Comparison of ENCODE assay signal across 12 mouse cellular contexts in the genomic region with DNA sequence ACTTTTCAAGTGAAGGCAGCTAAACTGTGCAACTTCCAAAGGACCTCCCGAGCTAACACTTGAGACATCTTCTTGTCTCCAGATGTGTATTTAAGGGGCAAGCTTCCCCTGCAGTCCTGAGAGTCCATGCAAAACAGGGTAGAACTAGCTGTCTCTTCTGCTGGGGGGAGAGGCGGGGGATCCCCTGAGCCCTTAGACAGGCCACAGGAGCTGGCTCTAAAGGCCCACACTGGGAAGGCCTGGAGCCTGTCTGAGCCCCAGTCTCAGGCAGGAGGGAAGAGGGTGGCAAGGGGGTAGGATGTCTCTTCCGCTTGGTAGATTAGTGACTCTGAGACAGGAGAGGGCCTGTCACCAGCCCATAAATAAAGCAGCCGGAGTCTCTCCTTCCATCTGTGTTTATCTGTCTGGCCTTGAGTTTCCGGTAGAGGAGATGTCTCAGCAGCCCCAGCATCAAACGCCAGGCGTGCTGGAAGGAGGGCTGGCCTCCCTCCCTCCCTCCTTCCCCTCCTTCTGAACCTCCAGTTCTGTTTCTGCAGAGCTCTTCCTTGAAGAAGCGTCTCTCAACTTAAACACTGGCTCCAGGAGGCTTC. TPM values are rescaled to one million over a fixed set of nuclear protein-coding genes. Genes with fewer than 3 reads are reported as not detected.
A peak's percentile ranks its signal among the peaks of the same experiment; 100 is the strongest.
DNase-seq lines count a peak whose midpoint lies in the region; ATAC-seq and TF ChIP-seq lines count a peak whose summit lies in the region.
"Had no signal": no experiment of that assay in that cellular context is flagged by ENCODE, and none has a peak within 500 bp of the region (broad histone marks: within the 10 kb centered on the region; RNA-seq: fewer than 3 reads in every experiment).

No protein-coding gene starts in this region.

- no peak overlapping the region for H3K27ac ChIP-seq in liver, postnatal 0 days (ENCODE audit: low read depth)
- no peak overlapping the region; the same call in 1 of the 2 replicates for H3K27ac ChIP-seq in neural tube, embryonic 13.5 days (replicated peaks)
- H3K27ac ChIP-seq: layer of hippocampus, adult 2 months; midbrain, embryonic 15.5 days had no signal

- TF ChIP-seq CTCF in liver, postnatal 0 days (IDR thresholded peaks at IDR 0.05; ENCODE audit: low read depth): no peak

- peaks cover 21% of the 10 kb centered on the region for H3K27me3 ChIP-seq in liver, postnatal 0 days (ENCODE audit: insufficient read depth, low read length)
- H3K27me3 ChIP-seq in neural tube, embryonic 13.5 days: peaks cover 26% of the 10 kb centered on the region

- no peak for ATAC-seq in liver, postnatal 0 days
- peak; percentile 6 for ATAC-seq in inflammation-experienced regulatory T-cells, adult 6 months
- ATAC-seq in neural tube, embryonic 13.5 days (ENCODE audit: low read depth): no peak
- ATAC-seq in activated CD4-positive, CD25-positive, alpha-beta regulatory T cell, adult 4 months: no peak
- ATAC-seq in erythroblast, adult 5-6 weeks (replicated peaks; ENCODE audit: low FRiP score, poor library complexity, severe bottlenecking): no peak
- ATAC-seq: midbrain, embryonic 15.5 days had no signal

- WGBS in liver, postnatal 0 days (ENCODE audit: insufficient replicate concordance): 32% methylated on average over 8 of the region's 8 CpGs
- WGBS in neural tube, embryonic 13.5 days: 32% methylated on average over 8 of the region's 8 CpGs

- H3K36me3 ChIP-seq in liver, postnatal 0 days (replicated peaks; ENCODE audit: insufficient read depth, low read length): no peaks in the 10 kb centered on the region
- no peaks in the 10 kb centered on the region for H3K36me3 ChIP-seq in neural tube, embryonic 13.5 days
- H3K36me3 ChIP-seq: midbrain, embryonic 15.5 days had no signal

- H3K4me3 ChIP-seq in liver, postnatal 0 days (ENCODE audit: low read depth, low read length): no peak overlapping the region
- H3K4me3 ChIP-seq in neural tube, embryonic 13.5 days: no peak overlapping the region
- H3K4me3 ChIP-seq: layer of hippocampus, adult 2 months; midbrain, embryonic 15.5 days had no signal

- no peak for TF ChIP-seq EP300 in liver, postnatal 0 days (IDR thresholded peaks at IDR 0.05; ENCODE audit: low read depth)

- H3K9me3 ChIP-seq in liver, postnatal 0 days (ENCODE audit: low read length): no peaks in the 10 kb centered on the region
- no peaks in the 10 kb centered on the region for H3K9me3 ChIP-seq in neural tube, embryonic 13.5 days
- H3K9me3 ChIP-seq: midbrain, embryonic 15.5 days had no signal

- H3K4me1 ChIP-seq in liver, postnatal 0 days (ENCODE audit: insufficient read depth): peaks cover 14% of the 10 kb centered on the region; the same call in 1 of the 2 replicates
- H3K4me1 ChIP-seq in neural tube, embryonic 13.5 days (replicated peaks): peaks cover 22% of the 10 kb centered on the region

- H3K4me2 ChIP-seq in liver, postnatal 0 days (ENCODE audit: low read depth, low read length): no peak overlapping the region
- H3K4me2 ChIP-seq in neural tube, embryonic 13.5 days: no peak overlapping the region
- H3K4me2 ChIP-seq: midbrain, embryonic 15.5 days had no signal

- DNase-seq in liver (peak; percentile 35), MN1 (ENCODE audit: low spot score) (peak; percentile 45)
- DNase-seq in liver, postnatal 0 days: no peak
- DNase-seq in gastrocnemius, adult 18-20 months (ENCODE audit: low spot score): no peak
- DNase-seq: spleen, adult 18-20 months had no signal

- no peak overlapping the region for H3K9ac ChIP-seq in liver, postnatal 0 days (replicated peaks)
- H3K9ac ChIP-seq in neural tube, embryonic 13.5 days: peak overlapping the region; percentile 39; the same call in 1 of the 2 replicates
- H3K9ac ChIP-seq: midbrain, embryonic 15.5 days had no signal

RNA-seq across cellular contexts. Expression of gene Sp2, which starts 10.1 kb away (rescaled TPM):
- polyA plus RNA-seq in liver, postnatal 0 days (2015; fragmentation: Nextera tagmentation; extraction: Ambion mirVana): 6.8 and 7.1 TPM in 2 replicates
- 10 to 100 TPM; 20.4 to 24.7 (median 20.9) TPM for polyA plus RNA-seq in inflammation-experienced regulatory T-cells, adult 6 months (2017; shearing (Covaris generic))
- polyA plus RNA-seq in neural tube, embryonic 13.5 days (2015; fragmentation: Nextera tagmentation; extraction: Ambion mirVana): 15.9 and 16.7 TPM in 2 replicates
- polyA plus RNA-seq in activated CD4-positive, CD25-positive, alpha-beta regulatory T cell, adult 4 months (2017; shearing (Covaris generic)): 10 to 100 TPM; 22.5 to 26.6 TPM
- total RNA-seq in erythroblast, adult 5-6 weeks (2015; ENCODE audit: low replicate concordance): 16.1 and 17.1 TPM in 2 replicates
- 4.4 and 6.1 TPM in 2 replicates for total RNA-seq in erythroblast, adult 5-6 weeks (2017; ENCODE audit: low replicate concordance)
- total RNA-seq in gastrocnemius, adult 18-20 months (2021): 10 to 100 TPM; 11.2 TPM

RNA-seq across cellular contexts. Expression of gene Sp6, which starts 20.4 kb away (rescaled TPM):
- 0.06 and 0.07 TPM in 2 replicates for polyA plus RNA-seq in liver, postnatal 0 days (2015; fragmentation: Nextera tagmentation; extraction: Ambion mirVana)
- polyA plus RNA-seq in inflammation-experienced regulatory T-cells, adult 6 months (2017; shearing (Covaris generic)): 1 to 10 TPM in 1 of 3 experiments, under 1 TPM in 1, not detected in 1; 0.19 to 2.7 TPM
- 0.17 and 0.29 TPM in 2 replicates for polyA plus RNA-seq in neural tube, embryonic 13.5 days (2015; fragmentation: Nextera tagmentation; extraction: Ambion mirVana)
- not detected for polyA plus RNA-seq in activated CD4-positive, CD25-positive, alpha-beta regulatory T cell, adult 4 months (2017; shearing (Covaris generic))
- total RNA-seq in erythroblast, adult 5-6 weeks (2015; ENCODE audit: low replicate concordance): not detected in 2 replicates
- not detected in 2 replicates for total RNA-seq in erythroblast, adult 5-6 weeks (2017; ENCODE audit: low replicate concordance)
- total RNA-seq in gastrocnemius, adult 18-20 months (2021): under 1 TPM; 0.09 to 0.14 TPM
- polyA plus RNA-seq: heart, embryonic 14.5 days; midbrain, embryonic 15.5 days had no signal

RNA-seq across cellular contexts. Expression of gene Scrn2, which starts 36.9 kb away (rescaled TPM):
- 20.6 and 21.2 TPM in 2 replicates for polyA plus RNA-seq in liver, postnatal 0 days (2015; fragmentation: Nextera tagmentation; extraction: Ambion mirVana)
- 1 to 10 TPM; 6.2 to 8.8 (median 6.5) TPM for polyA plus RNA-seq in inflammation-experienced regulatory T-cells, adult 6 months (2017; shearing (Covaris generic))
- 13.7 and 15.0 TPM in 2 replicates for polyA plus RNA-seq in neural tube, embryonic 13.5 days (2015; fragmentation: Nextera tagmentation; extraction: Ambion mirVana)
- 10 to 100 TPM in 1 of 2 experiments, 1 to 10 TPM in 1; 5.4 to 10.6 TPM for polyA plus RNA-seq in activated CD4-positive, CD25-positive, alpha-beta regulatory T cell, adult 4 months (2017; shearing (Covaris generic))
- 0.84 TPM in 1 of 2 replicates, not detected in the other for total RNA-seq in erythroblast, adult 5-6 weeks (2015; ENCODE audit: low replicate concordance)
- total RNA-seq in erythroblast, adult 5-6 weeks (2017; ENCODE audit: low replicate concordance): 2.0 and 3.1 TPM in 2 replicates
- total RNA-seq in gastrocnemius, adult 18-20 months (2021): 10 to 100 TPM; 13.1 to 13.2 TPM

RNA-seq across cellular contexts. Expression of gene Lrrc46, which starts 48.4 kb away (rescaled TPM):
- 0.65 and 0.73 TPM in 2 replicates for polyA plus RNA-seq in liver, postnatal 0 days (2015; fragmentation: Nextera tagmentation; extraction: Ambion mirVana)
- not detected for polyA plus RNA-seq in inflammation-experienced regulatory T-cells, adult 6 months (2017; shearing (Covaris generic))
- polyA plus RNA-seq in neural tube, embryonic 13.5 days (2015; fragmentation: Nextera tagmentation; extraction: Ambion mirVana): 1.8 and 3.0 TPM in 2 replicates
- not detected for polyA plus RNA-seq in activated CD4-positive, CD25-positive, alpha-beta regulatory T cell, adult 4 months (2017; shearing (Covaris generic))
- total RNA-seq in erythroblast, adult 5-6 weeks (2015; ENCODE audit: low replicate concordance): 6.5 TPM in 1 of 2 replicates, not detected in the other
- 0.17 TPM in 1 of 2 replicates, not detected in the other for total RNA-seq in erythroblast, adult 5-6 weeks (2017; ENCODE audit: low replicate concordance)
- total RNA-seq in gastrocnemius, adult 18-20 months (2021): under 1 TPM in 1 of 2 experiments, not detected in 1; 0.16 TPM

RNA-seq across cellular contexts. Expression of gene Mrpl10, which starts 48.5 kb away (rescaled TPM):
- 34.1 and 34.5 TPM in 2 replicates for polyA plus RNA-seq in liver, postnatal 0 days (2015; fragmentation: Nextera tagmentation; extraction: Ambion mirVana)
- polyA plus RNA-seq in inflammation-experienced regulatory T-cells, adult 6 months (2017; shearing (Covaris generic)): 10 to 100 TPM; 61.1 to 66.7 (median 63.2) TPM
- 58.9 and 59.0 TPM in 2 replicates for polyA plus RNA-seq in neural tube, embryonic 13.5 days (2015; fragmentation: Nextera tagmentation; extraction: Ambion mirVana)
- 10 to 100 TPM; 56.6 to 58.0 TPM for polyA plus RNA-seq in activated CD4-positive, CD25-positive, alpha-beta regulatory T cell, adult 4 months (2017; shearing (Covaris generic))
- 8.8 TPM in 2 replicates for total RNA-seq in erythroblast, adult 5-6 weeks (2015; ENCODE audit: low replicate concordance)
- total RNA-seq in erythroblast, adult 5-6 weeks (2017; ENCODE audit: low replicate concordance): 5.6 and 6.2 TPM in 2 replicates
- total RNA-seq in gastrocnemius, adult 18-20 months (2021): 10 to 100 TPM; 41.4 to 45.6 TPM

Comparison
In these comparisons a context has a peak if more than half of its experiments do, and no peak if none do; other contexts are left out.
1. DNase-seq: peak in liver (single experiment) and MN1 (single experiment); none in liver, postnatal 0 days (single experiment) and gastrocnemius, adult 18-20 months (single experiment).